Mouse (Mus musculus): ENCODE data around the gene Hoxd4. TPM values are rescaled to one million over a fixed set of nuclear protein-coding genes. Genes with fewer than 3 reads are reported as not detected.

Hoxd4 gene
- total RNA-seq, 2 experiments from 2014 or later = not detected

DNA sequence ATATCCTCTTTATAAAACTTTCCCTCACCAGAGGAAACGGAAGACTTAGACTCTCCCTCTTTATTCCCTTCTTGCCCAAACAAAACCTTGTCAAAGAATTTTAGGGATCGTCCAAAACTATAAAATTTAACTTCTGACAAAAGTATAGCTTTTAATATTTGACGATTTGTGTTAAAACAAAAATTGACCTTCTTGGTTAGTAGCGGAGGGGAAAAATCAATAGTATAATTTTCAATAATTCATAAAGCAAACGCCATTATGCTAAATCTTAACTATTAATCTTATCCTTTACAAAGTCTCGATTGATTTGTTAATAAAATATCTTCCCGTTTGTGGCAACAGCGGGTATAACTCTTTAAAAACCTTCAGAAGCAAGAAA, 21.4 kb upstream of the Hoxd4 start:
- intact Hi-C loops (cut with DNase I) = loop anchor here (5.0 kb wide), 1 partner anchor 33 kb away; the partner anchor contains the start of gene Evx2
- no peak for DNase-seq (ENCODE audit: extremely low spot score in 1 of 2, low spot score in 2 of 2)

GRCm38 (mm10) chr2:74691022-74691951, 20.4 kb upstream of the Hoxd4 start, which contains the start of gene Hoxd10:
Gene Hoxd10, plus strand, starts transcription at chr2:74691924.
- DNase-seq (ENCODE audit: extremely low spot score in 1 of 2, low spot score in 2 of 2) = no peak
- intact Hi-C loops (cut with DNase I) = loop anchor here (5.0 kb wide), 1 partner anchor 34 kb away; the partner anchor contains the start of gene Evx2

DNA sequence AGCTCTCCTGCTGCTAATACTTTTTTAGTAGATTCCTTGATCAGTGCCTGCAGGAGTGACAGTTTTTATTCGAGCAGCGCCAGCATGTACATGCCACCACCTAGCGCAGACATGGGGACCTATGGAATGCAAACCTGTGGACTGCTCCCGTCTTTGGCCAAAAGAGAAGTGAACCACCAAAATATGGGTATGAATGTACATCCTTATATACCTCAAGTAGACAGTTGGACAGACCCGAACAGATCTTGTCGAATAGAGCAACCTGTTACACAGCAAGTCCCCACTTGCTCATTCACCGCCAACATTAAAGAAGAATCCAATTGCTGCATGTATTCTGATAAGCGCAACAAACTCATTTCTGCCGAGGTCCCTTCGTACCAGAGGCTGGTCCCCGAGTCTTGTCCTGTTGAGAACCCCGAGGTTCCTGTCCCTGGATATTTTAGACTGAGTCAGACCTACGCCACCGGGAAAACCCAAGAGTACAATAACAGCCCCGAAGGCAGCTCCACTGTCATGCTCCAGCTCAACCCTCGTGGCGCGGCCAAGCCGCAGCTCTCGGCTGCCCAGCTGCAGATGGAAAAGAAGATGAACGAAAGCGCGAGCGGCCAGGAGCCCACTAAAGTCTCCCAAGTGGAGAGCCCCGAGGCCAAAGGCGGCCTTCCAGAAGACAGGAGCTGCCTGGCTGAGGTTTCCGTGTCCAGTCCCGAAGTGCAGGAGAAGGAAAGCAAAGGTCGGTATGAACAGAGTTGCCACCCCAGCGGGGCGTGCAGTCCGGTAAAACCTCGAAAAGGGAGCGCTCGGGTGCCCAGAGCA, 19.5 kb upstream of the Hoxd4 start:
- intact Hi-C loops (cut with DNase I) = loop anchor here (5.0 kb wide), 1 partner anchor 35 kb away; the partner anchor contains the start of gene Evx2
- DNase-seq (ENCODE audit: extremely low spot score in 1 of 2, low spot score in 2 of 2) = no peak

DNA sequence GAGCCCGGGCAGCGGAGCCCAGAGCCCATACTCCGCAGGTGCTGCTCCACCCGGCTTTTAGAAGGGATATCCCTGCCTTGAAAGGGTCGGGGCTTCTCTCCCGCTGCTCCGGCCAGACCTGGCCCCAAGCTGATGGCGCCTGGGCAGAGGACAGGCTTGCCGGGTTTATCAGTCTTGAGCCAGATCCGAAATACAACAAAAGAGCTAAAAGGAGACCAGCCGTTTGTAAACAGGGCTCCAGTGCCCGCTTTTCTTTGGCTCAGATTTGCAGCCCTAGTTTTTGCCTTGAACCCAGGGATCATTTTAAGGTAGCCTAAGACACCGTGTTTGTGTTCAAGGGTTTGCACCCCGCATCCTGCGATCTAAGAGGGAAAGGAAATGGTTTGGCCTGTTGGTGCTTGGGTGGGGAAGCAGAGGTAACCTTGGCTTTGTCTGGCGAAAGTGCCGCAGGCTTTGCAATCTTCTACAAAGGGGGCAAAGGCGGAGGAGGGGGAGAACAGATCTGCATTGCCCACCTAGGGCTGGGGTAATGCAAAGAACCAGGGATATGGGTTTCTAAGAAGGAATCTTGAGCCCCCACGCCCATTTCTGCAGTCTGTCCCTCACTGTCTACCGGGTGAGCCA, 18.8 kb upstream of the Hoxd4 start:
- no peak for DNase-seq (ENCODE audit: extremely low spot score in 1 of 2, low spot score in 2 of 2)
- intact Hi-C loops (cut with DNase I) = loop anchor here (5.0 kb wide), 1 partner anchor 36 kb away; the partner anchor contains the start of gene Evx2

- no peak for DNase-seq (ENCODE audit: extremely low spot score in 1 of 2, low spot score in 2 of 2)
- intact Hi-C loops (cut with DNase I) = loop anchor here (5.0 kb wide), 1 partner anchor 36 kb away; the partner anchor contains the start of gene Evx2
These were observed 18.3 kb upstream of the Hoxd4 start for GRCm38 (mm10) chr2:74693432-74693827.

GRCm38 (mm10) chr2:74694066-74694465, 17.7 kb upstream of the Hoxd4 start:
- no peak for DNase-seq (ENCODE audit: extremely low spot score in 1 of 2, low spot score in 2 of 2)
- intact Hi-C loops (cut with DNase I) = loop anchor here (5.0 kb wide), 1 partner anchor 37 kb away; the partner anchor contains the start of gene Evx2

- intact Hi-C loops (cut with DNase I) = no loop called here
- DNase-seq (ENCODE audit: extremely low spot score in 1 of 2, low spot score in 2 of 2) = no peak
These were observed 16.3 kb upstream of the Hoxd4 start for GRCm38 (mm10) chr2:74695383-74695782.

GRCm38 (mm10) chr2:74695813-74696430, 15.8 kb upstream of the Hoxd4 start:
- DNase-seq (ENCODE audit: extremely low spot score in 1 of 2, low spot score in 2 of 2) = no peak
- intact Hi-C loops (cut with DNase I) = no loop called here

DNA sequence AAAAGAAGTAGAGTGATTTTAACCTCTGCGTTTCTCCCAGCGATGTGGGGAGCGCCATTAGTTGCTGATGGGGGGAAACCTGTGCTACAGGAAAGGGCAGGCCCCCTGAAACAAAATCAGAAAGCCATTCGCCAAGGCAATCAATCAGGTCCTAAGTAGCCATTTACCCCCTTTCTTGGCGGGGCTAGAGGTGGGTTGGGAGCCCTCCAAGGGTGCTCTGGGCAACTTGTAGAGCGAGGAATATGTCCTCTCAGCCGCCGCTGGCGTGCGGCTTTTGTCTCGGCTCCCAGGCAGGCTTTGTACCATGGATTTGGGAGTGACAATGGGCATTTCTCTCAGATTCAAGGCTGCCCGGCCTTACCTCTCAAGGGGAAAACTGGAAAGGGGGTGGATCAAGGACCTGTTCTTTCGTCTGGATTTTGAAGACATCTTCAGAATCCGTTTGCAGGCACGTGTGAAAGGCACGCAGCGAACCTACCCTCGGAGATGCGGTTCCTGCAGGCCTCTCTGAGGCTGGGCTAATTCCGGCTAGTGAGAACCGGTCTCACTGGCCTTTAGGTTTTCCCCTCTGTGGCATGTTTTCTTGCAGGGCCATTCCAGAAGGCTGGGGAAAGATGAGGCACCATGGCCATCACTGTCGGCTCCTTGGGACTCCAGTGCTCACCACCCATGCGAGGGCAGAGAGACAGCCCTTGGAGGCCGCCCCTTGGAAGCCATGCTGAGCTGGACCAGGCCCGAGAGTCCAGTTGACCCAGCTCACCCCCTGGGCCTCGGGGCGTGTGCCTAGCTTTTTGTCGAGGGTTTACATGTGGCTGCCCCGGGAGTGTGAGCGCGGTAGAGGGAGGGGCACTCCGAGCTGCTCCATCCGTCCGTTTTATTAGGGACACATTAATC, 15.0 kb upstream of the Hoxd4 start:
- DNase-seq (ENCODE audit: extremely low spot score in 1 of 2, low spot score in 2 of 2) = no peak
- intact Hi-C loops (cut with DNase I) = no loop called here

DNA sequence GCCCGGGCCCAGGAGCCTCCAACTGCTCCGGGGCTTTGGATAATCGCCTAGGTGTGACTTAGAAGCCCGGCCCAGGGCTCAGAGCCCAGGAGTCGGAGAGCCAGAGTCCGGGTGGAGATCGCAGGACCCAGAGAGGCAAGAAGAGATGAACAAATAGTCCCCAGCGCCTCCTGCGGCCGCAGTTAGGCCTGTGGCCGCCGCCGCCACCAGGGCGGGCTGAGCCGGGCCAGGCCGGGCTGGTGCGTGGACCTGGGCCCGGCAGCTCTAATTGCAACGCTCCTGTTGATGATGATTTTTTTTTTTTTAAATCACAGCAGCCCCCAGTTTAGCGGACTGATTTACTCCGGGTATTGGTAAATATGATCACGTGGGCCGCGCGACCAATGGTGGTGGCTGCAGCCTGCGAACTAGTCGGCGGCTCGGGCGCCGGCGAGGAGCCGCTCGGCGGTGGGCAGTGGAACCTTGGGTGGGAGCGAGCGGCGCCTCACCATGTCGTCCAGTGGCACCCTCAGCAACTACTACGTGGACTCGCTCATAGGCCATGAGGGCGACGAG, 14.1 kb upstream of the Hoxd4 start, which contains the start of gene Hoxd9:
Gene Hoxd9 (plus strand): TSS at position 161 of the 555 bp plus-strand sequence.
- intact Hi-C loops (cut with DNase I) = no loop called here

GRCm38 (mm10) chr2:74698201-74699052, 13.3 kb upstream of the Hoxd4 start:
- intact Hi-C loops (cut with DNase I) = no loop called here

More for the DNA sequence above, 14.1 kb upstream of the Hoxd4 start, which contains the start of gene Hoxd9:
- DNase-seq (ENCODE audit: extremely low spot score in 1 of 2, low spot score in 2 of 2) = no peak

DNA sequence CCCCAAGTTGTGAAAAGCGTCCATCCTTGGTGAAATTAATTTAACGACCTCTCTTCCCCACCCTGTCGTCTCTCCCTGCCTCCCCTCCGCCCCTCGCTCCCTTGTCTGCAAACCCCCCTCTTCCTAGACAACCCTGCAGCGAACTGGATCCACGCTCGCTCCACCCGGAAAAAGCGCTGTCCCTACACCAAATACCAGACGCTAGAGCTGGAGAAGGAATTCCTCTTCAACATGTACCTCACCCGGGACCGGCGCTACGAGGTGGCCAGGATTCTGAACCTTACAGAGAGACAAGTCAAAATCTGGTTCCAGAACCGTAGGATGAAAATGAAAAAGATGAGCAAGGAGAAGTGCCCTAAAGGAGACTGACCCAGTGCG, 12.7 kb upstream of the Hoxd4 start:
- DNase-seq (ENCODE audit: extremely low spot score in 1 of 2, low spot score in 2 of 2) = no peak
- intact Hi-C loops (cut with DNase I) = no loop called here

More at GRCm38 (mm10) chr2:74698201-74699052, 13.3 kb upstream of the Hoxd4 start:
- DNase-seq (ENCODE audit: extremely low spot score in 1 of 2, low spot score in 2 of 2) = no peak

DNA sequence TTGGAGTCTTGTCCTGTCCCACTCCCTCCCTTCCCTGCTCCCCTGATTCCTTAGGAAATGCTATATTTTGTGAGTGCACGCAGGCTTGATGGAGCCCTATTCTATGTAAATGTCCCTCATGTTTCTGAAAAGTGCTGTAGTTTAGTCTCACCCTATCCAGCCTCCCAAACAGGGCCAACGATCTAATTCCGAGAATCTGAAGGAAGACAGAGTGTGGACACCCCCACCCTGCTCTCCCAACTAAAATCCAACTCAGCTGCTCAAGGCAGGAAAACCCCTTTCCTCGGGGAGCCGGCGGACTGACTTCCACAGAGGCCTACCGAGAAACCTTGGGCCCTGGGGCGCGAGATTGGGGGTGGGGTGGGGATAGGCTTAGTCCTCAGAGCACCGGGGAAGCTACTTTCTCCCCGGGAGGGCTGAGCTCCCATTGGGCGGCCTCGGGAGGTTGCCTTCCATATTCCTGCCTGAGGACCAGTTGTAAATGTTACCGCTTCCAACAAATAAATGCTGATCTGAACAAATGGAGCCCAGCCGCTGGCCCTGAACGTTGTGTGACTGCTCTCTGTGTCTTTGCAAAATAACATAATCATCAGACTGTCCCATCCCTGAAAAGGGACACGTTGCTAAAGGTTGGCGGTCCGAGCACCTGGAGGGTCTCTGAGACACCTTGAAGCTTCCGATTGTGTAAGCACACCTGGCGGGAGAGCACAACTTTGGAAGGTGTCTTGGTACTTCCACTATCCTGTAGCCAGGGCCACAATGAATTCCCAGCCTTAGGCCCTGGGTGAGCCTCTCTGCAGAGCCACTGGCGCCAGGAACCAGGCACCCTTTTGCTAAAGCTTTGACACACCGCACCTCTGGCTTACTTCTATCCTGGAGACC, 11.8 kb upstream of the Hoxd4 start:
- intact Hi-C loops (cut with DNase I) = loop anchor here (5.0 to 10.0 kb wide), 3 partner anchors 437 to 725 kb away; no protein-coding TSS in a partner anchor
- DNase-seq (ENCODE audit: extremely low spot score in 1 of 2, low spot score in 2 of 2) = no peak

- no peak for DNase-seq (ENCODE audit: extremely low spot score in 1 of 2, low spot score in 2 of 2)
- intact Hi-C loops (cut with DNase I) = loop anchor here (5.0 to 10.0 kb wide), 3 partner anchors 437 to 724 kb away; no protein-coding TSS in a partner anchor
These were observed 11.1 kb upstream of the Hoxd4 start for GRCm38 (mm10) chr2:74700546-74701112.
